Mouse (Mus musculus): ENCODE measurements around the gene D430041D05Rik. TPM values are rescaled to one million over a fixed set of nuclear protein-coding genes. Genes with fewer than 3 reads are reported as not detected.
A peak's percentile ranks its signal among the peaks of the same experiment; 100 is the strongest.

The D430041D05Rik gene
- polyA plus RNA-seq, 1 experiment from 2014 or later: 2.4 TPM

DNA sequence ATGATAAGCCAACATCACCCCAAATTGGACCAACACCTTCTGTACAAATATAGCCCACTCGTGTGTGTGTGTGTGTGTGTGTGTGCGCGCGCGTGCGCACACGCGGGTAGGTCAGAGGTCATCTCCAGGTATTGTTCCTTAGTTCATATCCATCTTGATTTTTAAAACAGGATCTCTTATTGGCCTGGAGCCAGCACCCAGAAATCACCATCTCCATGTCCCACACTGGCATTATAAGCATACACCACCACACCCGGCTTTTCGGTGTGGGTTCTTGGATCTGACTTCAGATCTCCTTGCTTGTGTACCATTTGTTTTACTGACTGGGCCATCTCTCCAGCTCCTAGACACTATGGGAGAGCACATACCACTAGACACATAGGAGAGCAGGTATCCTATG lies 91.4 kb downstream of the D430041D05Rik start:
- H3K4me1 ChIP-seq (ENCODE audit: control insufficient read depth, insufficient read depth, low read length): no peaks in the 10 kb centered on the region; the same call in 1 of the 2 replicates
- WGBS: 98% methylated on average over 10 of the region's 10 CpGs
- H3K36me3 ChIP-seq (ENCODE audit: control insufficient read depth, insufficient read depth, low read length): no peaks in the 10 kb centered on the region
- DNase-seq (ENCODE audit: low spot score, missing footprints) (no peak), ATAC-seq (ENCODE audit: low FRiP score) (no peak)
- H3K27ac ChIP-seq (ENCODE audit: low read depth, low read length): no peak overlapping the region
- H3K9me3 ChIP-seq (ENCODE audit: control insufficient read depth, low read length): no peaks in the 10 kb centered on the region
- no peak overlapping the region for H3K9ac ChIP-seq (ENCODE audit: low read length)
- H3K4me3 ChIP-seq (ENCODE audit: low read depth, low read length): no peak overlapping the region
- H3K4me2 ChIP-seq: no peak overlapping the region
- H3K27me3 ChIP-seq (ENCODE audit: control insufficient read depth, insufficient read depth, low read length): no peaks in the 10 kb centered on the region

DNA sequence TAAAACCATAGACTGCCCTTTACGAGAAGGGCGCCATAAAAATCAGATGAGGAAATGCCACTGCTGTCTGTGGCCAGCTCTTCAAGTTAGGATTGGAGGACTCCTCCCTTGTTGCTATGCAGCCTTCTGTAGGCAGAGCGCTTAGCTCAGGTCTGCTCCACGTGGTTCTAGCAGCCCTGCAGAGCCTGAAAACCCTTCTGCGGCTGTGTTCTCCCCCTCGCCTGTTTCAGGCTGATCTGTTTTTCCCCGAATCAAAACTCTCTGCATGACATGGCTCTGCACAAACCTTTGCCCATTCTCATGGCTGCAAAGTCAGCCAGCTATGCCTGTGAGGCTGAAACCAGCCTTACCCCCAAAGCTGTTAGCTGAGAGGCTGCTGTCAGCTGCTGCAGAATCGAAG lies 91.9 kb downstream of the D430041D05Rik start:
- 62% methylated on average over 8 of the region's 8 CpGs for WGBS

DNA sequence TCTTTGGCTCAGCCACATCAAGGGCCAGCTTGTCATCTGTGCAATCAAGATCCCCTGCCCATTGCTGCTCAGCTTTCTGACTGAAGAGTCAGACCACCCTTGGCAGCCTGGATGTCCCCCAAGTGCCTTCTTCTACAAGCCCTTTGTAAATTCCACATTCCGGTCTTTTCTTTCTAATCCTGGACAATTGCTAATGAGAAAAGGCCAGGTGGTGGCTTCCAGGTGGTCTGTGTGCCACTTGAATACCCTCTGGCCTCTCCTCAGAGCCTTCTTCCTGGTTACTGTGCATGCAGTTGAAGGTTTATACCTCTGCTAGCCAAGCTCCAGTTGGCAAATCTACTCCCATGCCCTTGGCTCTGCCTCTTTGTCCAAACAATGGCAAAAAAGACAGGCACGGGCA lies 92.6 kb downstream of the D430041D05Rik start:
- H3K36me3 ChIP-seq (ENCODE audit: control insufficient read depth, insufficient read depth, low read length): no peaks in the 10 kb centered on the region
- no peaks in the 10 kb centered on the region for H3K27me3 ChIP-seq (ENCODE audit: control insufficient read depth, insufficient read depth, low read length)
- H3K4me3 ChIP-seq (ENCODE audit: low read depth, low read length): no peak overlapping the region
- H3K27ac ChIP-seq (ENCODE audit: low read depth, low read length): no peak overlapping the region
- no peaks in the 10 kb centered on the region for H3K9me3 ChIP-seq (ENCODE audit: control insufficient read depth, low read length)
- 77% methylated on average over 2 of the region's 2 CpGs for WGBS
- H3K4me1 ChIP-seq (ENCODE audit: control insufficient read depth, insufficient read depth, low read length): no peaks in the 10 kb centered on the region; the same call in 1 of the 2 replicates
- ATAC-seq (ENCODE audit: low FRiP score) (no peak), DNase-seq (ENCODE audit: low spot score, missing footprints) (no peak)
- no peak overlapping the region for H3K4me2 ChIP-seq
- H3K9ac ChIP-seq (ENCODE audit: low read length): no peak overlapping the region

More for the DNA sequence above, 91.9 kb downstream of the D430041D05Rik start:
- Histone ChIP-seq H3K4me1 (ENCODE audit: control insufficient read depth, insufficient read depth, low read length) (no peaks in the 10 kb centered on the region; the same call in 1 of the 2 replicates), H3K27ac (ENCODE audit: low read depth, low read length) (no peak overlapping the region), H3K9ac (ENCODE audit: low read length) (no peak overlapping the region), H3K9me3 (ENCODE audit: control insufficient read depth, low read length) (no peaks in the 10 kb centered on the region), H3K36me3 (ENCODE audit: control insufficient read depth, insufficient read depth, low read length) (no peaks in the 10 kb centered on the region), H3K27me3 (ENCODE audit: control insufficient read depth, insufficient read depth, low read length) (no peaks in the 10 kb centered on the region), H3K4me2 (no peak overlapping the region), H3K4me3 (ENCODE audit: low read depth, low read length) (no peak overlapping the region)
- no peak for ATAC-seq (ENCODE audit: low FRiP score)
- no peak for DNase-seq (ENCODE audit: low spot score, missing footprints)

DNA sequence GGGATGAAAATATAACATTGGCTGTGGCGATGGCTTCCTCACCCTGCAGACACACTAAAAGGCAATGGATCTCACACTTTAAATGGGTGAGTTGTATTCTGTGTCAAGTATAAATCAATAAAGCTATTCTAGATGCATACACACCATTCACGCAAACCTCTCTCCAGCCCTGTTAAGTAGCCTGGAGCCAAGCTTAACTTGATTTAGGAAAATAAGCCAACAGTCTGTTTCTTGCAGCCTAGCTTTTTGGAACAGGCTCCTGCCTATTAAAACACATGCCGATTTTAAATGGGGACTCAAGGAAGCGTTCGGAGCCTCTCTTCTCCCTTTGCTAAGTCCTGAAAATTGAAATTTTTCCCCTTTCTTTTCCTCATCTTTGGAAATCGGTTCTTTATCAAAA lies 93.2 kb downstream of the D430041D05Rik start:
- no peak overlapping the region for H3K4me2 ChIP-seq
- H3K27ac ChIP-seq (ENCODE audit: low read depth, low read length): no peak overlapping the region
- no peak for ATAC-seq (ENCODE audit: low FRiP score)

DNA sequence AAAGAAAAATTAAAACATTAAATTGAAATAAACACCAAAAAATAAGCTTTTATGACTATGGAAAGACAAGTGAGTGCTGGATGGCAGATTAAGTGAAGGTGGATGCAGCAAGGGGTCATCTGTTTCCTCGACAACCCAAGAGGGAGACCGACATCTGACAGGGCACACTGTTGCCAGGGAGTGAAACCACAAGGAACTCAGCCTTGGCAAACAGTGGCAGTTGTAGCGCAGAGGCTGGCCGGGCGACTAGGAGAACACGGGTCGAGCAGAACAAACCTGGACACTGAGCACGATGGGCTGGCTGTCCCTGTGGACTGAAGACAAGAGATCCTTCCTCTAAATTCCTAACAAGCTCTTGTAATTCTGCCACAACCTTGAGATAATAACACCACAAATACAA lies 94.3 kb downstream of the D430041D05Rik start:
- WGBS: 81% methylated on average over 8 of the region's 8 CpGs

More for the DNA sequence above, 93.2 kb downstream of the D430041D05Rik start:
- no peaks in the 10 kb centered on the region for H3K36me3 ChIP-seq (ENCODE audit: control insufficient read depth, insufficient read depth, low read length)
- H3K27me3 ChIP-seq (ENCODE audit: control insufficient read depth, insufficient read depth, low read length): no peaks in the 10 kb centered on the region
- DNase-seq (ENCODE audit: low spot score, missing footprints): no peak
- no peak overlapping the region for H3K4me3 ChIP-seq (ENCODE audit: low read depth, low read length)
- H3K4me1 ChIP-seq (ENCODE audit: control insufficient read depth, insufficient read depth, low read length): no peaks in the 10 kb centered on the region; the same call in 1 of the 2 replicates
- H3K9me3 ChIP-seq (ENCODE audit: control insufficient read depth, low read length): no peaks in the 10 kb centered on the region
- 84% methylated on average over 6 of the region's 6 CpGs for WGBS
- H3K9ac ChIP-seq (ENCODE audit: low read length): no peak overlapping the region

DNA sequence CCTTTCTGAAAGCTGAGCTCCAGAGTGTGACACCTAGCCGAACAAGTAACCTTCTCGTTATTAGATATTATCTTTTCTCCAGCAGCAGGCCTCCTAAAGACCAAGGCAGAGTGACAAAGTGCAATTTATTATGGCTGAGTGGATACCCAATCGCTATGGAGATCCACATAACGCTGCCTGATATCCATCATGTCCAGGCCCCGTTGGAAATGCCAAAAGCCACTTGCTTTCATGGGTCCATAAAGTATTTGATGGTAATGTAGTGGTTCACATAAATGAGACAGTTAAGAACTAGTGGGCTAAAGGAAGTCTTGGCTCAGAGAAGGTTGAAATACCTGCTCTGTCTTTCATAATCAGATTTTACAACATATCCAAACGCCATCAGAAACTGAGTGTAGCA lies 97.6 kb downstream of the D430041D05Rik start:
- DNase-seq (ENCODE audit: low spot score, missing footprints) (no peak), ATAC-seq (ENCODE audit: low FRiP score) (no peak)
- 87% methylated on average over 6 of the region's 6 CpGs for WGBS
- no peak overlapping the region for H3K4me3 ChIP-seq (ENCODE audit: low read depth, low read length)
- no peaks in the 10 kb centered on the region for H3K27me3 ChIP-seq (ENCODE audit: control insufficient read depth, insufficient read depth, low read length)
- H3K36me3 ChIP-seq (ENCODE audit: control insufficient read depth, insufficient read depth, low read length): no peaks in the 10 kb centered on the region
- no peak overlapping the region for H3K9ac ChIP-seq (ENCODE audit: low read length)
- no peak overlapping the region for H3K4me2 ChIP-seq
- H3K4me1 ChIP-seq (ENCODE audit: control insufficient read depth, insufficient read depth, low read length): no peaks in the 10 kb centered on the region; the same call in 1 of the 2 replicates
- H3K9me3 ChIP-seq (ENCODE audit: control insufficient read depth, low read length): no peaks in the 10 kb centered on the region
- no peak overlapping the region for H3K27ac ChIP-seq (ENCODE audit: low read depth, low read length)

More for the DNA sequence above, 94.3 kb downstream of the D430041D05Rik start:
- Histone ChIP-seq H3K27me3 (ENCODE audit: control insufficient read depth, insufficient read depth, low read length) (no peaks in the 10 kb centered on the region), H3K9me3 (ENCODE audit: control insufficient read depth, low read length) (no peaks in the 10 kb centered on the region), H3K4me1 (ENCODE audit: control insufficient read depth, insufficient read depth, low read length) (no peaks in the 10 kb centered on the region; the same call in 1 of the 2 replicates), H3K4me2 (no peak overlapping the region), H3K36me3 (ENCODE audit: control insufficient read depth, insufficient read depth, low read length) (no peaks in the 10 kb centered on the region), H3K9ac (ENCODE audit: low read length) (no peak overlapping the region), H3K4me3 (ENCODE audit: low read depth, low read length) (no peak overlapping the region), H3K27ac (ENCODE audit: low read depth, low read length) (no peak overlapping the region)
- ATAC-seq (ENCODE audit: low FRiP score) (peak; percentile 48; the same call in 1 of the 2 replicates), DNase-seq (ENCODE audit: low spot score, missing footprints) (no peak)

DNA sequence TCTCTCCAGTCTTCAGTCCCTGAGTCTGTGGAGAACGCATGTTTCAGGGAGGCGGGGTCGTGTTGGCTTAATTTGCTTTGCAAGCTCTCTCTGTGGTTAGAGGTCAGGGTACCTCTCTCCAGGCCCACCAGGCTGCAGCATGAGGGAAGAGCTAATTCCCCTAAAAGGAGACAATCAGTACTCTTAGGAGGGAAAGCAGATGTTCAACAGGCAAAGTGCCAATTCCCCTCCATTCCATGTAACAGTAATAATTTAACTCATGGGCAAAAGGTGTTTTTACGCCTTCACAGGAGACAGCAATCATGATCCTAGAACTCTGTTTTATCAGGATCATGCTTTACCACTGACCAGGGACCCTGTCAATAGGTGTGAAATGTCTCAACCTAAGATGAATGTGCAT lies 103.7 kb downstream of the D430041D05Rik start:
- Histone ChIP-seq H3K36me3 (ENCODE audit: control insufficient read depth, insufficient read depth, low read length) (no peaks in the 10 kb centered on the region), H3K27ac (ENCODE audit: low read depth, low read length) (no peak overlapping the region), H3K9ac (ENCODE audit: low read length) (no peak overlapping the region), H3K9me3 (ENCODE audit: control insufficient read depth, low read length) (no peaks in the 10 kb centered on the region), H3K27me3 (ENCODE audit: control insufficient read depth, insufficient read depth, low read length) (no peaks in the 10 kb centered on the region), H3K4me3 (ENCODE audit: low read depth, low read length) (no peak overlapping the region), H3K4me2 (no peak overlapping the region), H3K4me1 (ENCODE audit: control insufficient read depth, insufficient read depth, low read length) (no peaks in the 10 kb centered on the region)
- 76% methylated on average over 4 of the region's 4 CpGs for WGBS
- DNase-seq (ENCODE audit: low spot score, missing footprints): no peak
- ATAC-seq (ENCODE audit: low FRiP score): no peak

DNA sequence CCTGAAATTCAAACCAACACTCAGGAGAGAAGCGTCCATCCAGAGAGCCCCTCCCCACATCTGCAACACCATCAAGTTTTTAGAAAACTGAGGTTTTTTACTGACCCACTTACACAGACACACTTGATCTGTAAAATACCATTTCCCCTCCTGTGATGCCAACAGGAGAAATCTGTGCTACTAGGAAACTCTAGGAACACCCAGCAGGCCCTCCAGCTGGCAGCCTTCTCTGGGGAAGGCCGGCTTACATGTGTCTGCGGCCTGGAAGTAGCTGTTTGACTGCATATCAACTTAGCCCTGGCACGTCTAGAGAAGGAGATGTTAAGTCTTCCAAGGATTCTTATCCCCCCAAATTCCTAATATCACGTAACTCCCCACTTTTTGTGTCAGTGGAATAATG lies 105.1 kb downstream of the D430041D05Rik start:
- WGBS: 88% methylated on average over 5 of the region's 5 CpGs

DNA sequence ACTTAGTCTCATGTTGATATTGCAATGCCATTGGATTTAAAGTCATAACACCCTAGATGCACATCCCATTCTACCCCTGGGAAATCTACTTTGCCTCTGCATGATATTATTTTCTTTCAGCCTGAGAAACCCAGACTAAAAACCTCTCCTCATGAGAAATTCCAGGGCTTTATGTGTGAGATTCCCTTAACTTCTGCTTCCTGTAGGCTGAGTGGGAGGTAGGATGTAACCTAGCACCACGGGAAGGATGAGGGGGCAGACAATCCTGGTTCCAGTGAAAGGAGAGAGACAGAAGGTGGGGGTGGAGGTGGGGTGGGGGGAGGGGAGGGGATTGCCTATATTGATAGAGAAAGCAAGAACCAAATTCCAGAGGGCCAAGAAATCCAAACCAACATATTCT lies 110.9 kb downstream of the D430041D05Rik start:
- no peak overlapping the region for H3K4me3 ChIP-seq (ENCODE audit: low read depth, low read length)
- H3K9ac ChIP-seq (ENCODE audit: low read length): no peak overlapping the region
- no peak overlapping the region for H3K4me2 ChIP-seq
- 64% methylated on average over 1 of the region's 1 CpGs for WGBS
- H3K9me3 ChIP-seq (ENCODE audit: control insufficient read depth, low read length): no peaks in the 10 kb centered on the region
- no peak for ATAC-seq (ENCODE audit: low FRiP score)
- H3K4me1 ChIP-seq (ENCODE audit: control insufficient read depth, insufficient read depth, low read length): no peaks in the 10 kb centered on the region
- H3K27me3 ChIP-seq (ENCODE audit: control insufficient read depth, insufficient read depth, low read length): no peaks in the 10 kb centered on the region
- DNase-seq (ENCODE audit: low spot score, missing footprints): no peak
- H3K36me3 ChIP-seq (ENCODE audit: control insufficient read depth, insufficient read depth, low read length): no peaks in the 10 kb centered on the region
- no peak overlapping the region for H3K27ac ChIP-seq (ENCODE audit: low read depth, low read length)

More for the DNA sequence above, 105.1 kb downstream of the D430041D05Rik start:
- DNase-seq (ENCODE audit: low spot score, missing footprints) (no peak), ATAC-seq (ENCODE audit: low FRiP score) (no peak)
- Histone ChIP-seq H3K36me3 (ENCODE audit: control insufficient read depth, insufficient read depth, low read length) (no peaks in the 10 kb centered on the region), H3K4me2 (no peak overlapping the region), H3K4me3 (ENCODE audit: low read depth, low read length) (no peak overlapping the region), H3K27ac (ENCODE audit: low read depth, low read length) (no peak overlapping the region), H3K4me1 (ENCODE audit: control insufficient read depth, insufficient read depth, low read length) (no peaks in the 10 kb centered on the region), H3K9me3 (ENCODE audit: control insufficient read depth, low read length) (no peaks in the 10 kb centered on the region), H3K9ac (ENCODE audit: low read length) (no peak overlapping the region), H3K27me3 (ENCODE audit: control insufficient read depth, insufficient read depth, low read length) (no peaks in the 10 kb centered on the region)

Measured in midbrain, embryonic 11.5 days (tissue).